Mouse (Mus musculus): ENCODE measurements at regions not wholly inside any gene's neighbourhood (a gene's known extent, or its start where the extent isn't known, plus 50 kb on each side); places are given as distances from the start of the nearest gene placed in this dataset.

DNA sequence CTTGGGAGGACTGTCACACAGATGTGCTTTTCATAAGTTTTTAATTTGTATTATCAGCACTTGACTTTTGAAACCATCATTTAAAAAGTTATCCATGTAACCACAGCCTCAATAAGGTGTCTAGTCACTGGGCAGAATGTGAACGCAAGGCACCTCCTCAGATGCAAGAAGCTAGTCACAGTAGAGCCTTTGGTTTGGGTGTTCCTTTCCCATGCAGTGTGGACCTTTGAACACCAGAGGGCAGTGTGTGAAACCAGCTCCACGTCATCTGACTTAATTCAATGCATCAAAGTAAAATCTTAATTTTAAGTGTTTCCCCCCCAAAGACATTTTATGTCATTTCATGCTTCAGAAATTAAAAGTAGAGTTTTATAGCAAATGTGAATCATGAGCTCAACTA lies 166.2 kb upstream of the Nabp1 start:
- peak; percentile 80 for DNase-seq

DNA sequence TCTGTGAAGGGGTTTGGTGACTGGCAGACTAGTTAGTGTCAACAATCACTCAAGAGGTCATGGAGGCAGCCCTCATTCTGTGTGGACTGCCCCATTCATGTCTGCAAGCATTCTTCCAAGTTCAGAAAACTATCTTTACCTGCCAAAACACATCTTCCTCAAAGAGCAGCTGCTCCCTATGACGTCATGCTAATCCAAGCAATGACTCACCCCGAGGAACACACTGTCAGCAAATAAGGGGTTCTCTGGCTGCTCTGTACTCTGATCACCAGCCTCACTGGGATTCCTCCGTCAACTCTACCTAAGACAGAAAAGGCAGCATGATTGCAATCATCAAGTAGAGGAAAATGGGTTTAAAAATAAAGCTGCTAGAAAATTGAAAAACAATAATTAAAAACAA lies 165.4 kb upstream of the Nabp1 start:
- DNase-seq, result no peak

DNA sequence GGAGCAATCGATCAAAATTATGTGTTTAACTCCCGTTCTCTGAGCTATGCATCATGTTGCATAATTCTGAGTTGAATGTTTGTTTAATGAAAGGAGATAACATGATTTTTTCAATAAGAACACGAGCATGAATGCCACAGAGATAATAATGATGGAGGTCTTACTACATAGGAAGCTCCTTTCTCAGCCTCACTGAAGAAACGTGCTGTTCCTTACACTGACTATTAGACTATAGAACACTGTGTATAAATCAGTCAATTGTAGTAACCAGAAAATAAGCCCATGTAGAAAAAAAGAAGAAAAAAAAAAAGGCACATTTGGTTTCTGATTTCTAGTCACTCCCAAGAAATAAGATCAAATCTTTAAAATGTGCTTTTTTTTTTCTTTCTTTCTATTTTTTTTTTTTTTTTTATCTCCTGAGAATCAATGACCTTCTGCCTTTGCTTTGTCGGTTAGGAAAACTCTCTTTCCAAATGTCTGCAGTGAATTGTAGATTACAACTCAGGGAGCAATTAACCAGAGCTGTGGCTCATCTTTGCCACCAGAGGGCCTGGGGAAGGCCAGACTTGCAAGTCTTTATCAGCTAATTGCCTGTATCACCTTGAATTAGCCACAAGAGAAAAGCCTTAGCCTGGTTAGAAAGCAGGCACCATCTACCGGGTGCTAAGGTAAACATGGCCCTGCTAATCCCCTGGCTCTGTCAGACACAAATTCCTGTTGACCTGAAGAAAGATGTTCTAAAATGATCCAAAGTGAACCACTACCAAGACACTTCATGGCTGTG lies 160.5 kb upstream of the Nabp1 start:
- DNase-seq, result no peak

DNA sequence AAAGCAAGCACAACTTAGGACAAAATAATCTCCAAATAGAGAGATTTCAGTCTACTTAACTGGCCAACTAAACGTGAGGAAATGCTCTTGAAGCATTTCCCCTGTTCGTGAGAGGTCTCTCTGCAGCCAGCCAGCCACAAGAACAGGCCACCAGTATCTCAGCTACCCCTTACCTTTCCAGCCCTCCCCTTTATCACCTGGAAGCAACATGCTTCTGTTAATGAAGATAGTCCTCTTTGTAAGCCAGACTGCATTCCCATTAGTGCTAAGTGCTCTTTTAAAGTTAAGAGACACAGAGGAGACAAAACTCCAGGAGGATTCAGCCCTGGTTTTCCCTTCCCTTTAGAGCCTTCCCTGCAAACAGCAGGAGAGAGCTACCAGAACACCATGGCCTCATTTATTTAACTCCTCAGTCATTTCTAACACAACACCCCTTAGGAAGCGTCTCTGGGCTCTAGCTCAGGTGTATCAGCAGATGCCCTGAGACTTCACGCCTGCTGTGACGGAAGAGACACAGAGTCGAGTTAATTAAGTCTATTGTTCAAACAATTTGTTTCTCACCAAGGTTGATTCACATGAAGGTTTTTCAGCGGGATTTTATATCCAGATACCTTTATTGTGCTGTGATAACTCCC lies 157.8 kb upstream of the Nabp1 start:
- no peak for DNase-seq

DNA sequence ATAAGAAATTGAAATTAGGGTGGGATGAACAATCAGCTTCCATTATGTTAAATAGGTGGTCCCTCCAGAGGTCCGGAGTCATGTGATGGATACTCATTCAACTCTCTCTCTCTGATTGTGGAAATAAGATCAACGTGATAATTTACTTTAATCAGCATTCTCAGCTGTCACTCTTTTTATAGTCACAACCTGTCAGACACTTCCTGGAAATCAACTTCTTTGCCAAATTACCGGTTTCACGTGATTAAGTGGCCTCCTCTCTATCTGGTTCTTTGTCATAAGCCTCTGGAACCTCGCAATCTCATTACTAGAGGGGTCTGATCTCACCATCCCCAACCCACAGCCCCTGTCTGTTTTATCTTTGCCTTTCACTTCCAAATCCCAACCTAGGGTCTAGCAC lies 155.6 kb upstream of the Nabp1 start:
- no peak for DNase-seq

DNA sequence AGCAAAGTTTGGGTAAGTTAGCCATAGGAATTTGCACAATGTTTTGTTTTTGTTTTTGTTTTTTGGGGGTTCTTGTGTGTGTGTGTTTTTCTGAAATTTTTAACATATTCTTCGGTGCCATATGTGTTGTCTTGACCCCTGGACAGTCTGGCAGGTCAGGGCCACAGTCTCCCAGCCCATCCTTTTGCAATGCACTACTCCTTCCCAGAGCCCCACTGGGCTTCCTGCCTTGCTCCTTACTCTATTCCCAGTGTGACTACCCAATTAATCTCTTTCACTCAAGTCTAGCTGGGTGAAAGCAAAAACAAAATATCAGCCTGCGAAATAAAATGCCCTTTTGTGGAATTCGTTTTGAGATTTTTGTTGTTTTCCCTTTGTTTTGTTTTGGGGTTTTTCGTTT lies 154.6 kb upstream of the Nabp1 start:
- no peak for DNase-seq

DNA sequence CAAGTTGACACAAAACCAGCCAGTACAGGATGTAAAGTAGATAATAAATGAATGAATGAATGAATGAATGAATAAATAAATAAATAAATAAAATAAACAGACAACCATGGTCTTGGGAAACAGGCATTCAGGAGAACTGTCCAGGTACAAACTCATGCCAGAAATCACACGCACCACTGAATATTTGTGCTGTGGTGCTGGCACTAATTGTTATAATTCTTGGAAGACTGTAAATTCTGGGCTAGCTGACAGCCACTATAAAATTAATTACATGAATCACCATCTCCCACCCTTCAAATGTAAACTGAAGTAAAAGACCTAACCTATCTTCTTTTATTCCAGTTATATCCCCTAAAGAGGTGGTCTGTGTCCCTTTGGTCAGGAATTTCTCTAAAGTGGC lies 151.6 kb upstream of the Nabp1 start:
- DNase-seq, result no peak

DNA sequence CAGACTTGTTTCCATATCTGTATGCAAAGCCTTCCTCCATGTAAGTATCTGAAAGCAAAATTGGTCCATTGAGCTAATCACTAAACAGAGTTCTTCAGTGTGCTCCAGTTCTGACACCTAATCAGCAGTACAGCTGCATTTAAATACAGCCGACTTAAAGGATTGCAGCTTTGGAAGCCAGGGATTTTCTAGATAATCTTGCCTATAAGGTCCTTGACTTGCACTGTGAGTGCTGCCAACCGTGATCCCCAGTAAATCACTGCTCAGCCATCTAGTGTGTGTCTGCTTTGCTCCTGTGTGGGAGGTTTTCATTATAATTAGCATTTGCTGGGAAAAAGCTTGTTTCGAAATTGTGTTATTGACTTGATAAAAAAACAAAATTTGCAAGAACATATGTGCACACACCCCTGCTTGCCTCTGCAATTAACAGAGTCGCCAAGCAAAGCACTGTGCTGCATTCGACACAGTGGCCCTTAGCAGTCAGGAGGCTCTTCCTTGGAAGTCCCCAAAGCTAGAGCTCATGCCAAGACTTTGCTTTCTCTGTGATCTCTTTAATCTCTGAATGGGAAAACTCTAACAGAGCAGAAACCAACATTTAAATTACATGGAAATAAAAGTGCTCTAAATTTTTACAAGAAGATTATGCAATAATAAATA lies 150.0 kb upstream of the Nabp1 start:
- DNase-seq, result no peak

DNA sequence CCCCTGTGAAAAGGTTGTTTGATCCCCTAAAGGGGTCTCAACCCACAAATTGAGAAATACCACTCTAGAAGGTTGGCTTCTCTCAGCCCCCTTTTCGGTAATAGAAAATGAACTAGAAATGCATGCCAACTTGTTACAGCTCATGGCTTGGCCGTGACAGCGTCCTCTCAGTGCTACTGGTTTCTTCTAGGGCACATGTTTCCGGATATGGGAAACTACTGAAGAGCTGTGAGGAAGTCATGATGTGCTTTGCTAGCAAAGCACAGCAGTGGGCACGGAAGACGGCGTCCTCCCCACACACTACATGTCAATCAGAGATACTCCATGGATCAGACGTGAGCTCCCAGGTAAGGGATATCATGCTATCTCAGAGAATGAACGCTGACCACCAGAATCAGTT lies 148.1 kb upstream of the Nabp1 start:
- no peak for DNase-seq

DNA sequence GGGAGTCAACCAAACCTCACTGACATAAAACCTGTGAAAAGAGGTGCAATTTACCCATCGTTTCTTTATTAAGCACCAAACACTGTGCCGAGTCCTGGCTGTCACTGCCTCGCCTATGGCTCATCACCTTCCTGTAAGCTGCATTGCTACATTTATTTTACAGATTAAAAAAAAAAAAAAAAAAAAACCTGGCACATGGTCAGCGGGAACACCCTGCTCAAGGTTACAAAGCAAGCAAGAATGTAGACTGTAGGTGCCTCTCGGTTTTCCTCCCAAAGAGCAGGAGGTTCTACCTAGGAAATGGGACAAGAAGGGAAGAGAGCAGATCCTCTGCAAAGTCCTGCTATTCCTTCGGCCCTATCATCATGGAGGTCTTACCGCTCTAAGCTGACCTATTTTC lies 146.9 kb upstream of the Nabp1 start:
- no peak for DNase-seq

DNA sequence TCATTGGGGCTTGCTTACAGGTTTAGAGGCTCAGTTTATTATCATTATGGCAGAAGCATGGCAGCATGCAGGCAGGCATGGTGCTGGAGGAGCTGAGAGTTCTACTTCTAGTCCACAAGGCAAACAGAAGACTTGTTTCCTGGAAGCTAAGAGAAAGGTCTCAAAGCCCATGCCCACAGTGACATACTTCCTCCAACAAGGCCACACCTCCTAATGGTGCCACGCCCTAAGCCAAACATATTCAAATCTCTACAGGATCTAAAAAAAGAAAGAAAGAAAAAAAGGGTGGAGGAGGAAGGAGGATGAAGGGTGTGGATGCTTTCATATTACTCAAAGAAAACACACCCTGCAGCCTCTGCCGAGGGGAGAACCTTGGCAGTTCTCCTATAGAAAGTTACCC lies 146.3 kb upstream of the Nabp1 start:
- no peak for DNase-seq

DNA sequence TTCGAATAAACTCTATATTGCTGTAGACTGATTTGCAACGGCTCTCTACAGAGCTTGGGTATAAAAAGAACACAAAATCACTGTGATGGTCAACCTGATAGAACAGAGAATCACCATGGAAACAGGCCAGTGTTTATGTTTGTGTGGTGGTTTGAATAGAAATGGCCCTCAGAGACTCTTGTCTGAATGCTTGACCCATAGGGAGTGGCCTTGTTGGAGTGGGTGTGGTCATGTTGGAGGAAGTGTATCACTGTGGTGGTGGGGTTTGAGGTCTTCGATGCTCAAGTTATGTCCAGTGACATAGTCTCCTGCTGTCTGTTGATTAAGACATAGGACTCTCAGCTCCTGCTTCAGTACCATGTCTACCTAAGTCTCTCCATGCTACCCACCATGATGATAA lies 144.8 kb upstream of the Nabp1 start:
- DNase-seq, result no peak

DNA sequence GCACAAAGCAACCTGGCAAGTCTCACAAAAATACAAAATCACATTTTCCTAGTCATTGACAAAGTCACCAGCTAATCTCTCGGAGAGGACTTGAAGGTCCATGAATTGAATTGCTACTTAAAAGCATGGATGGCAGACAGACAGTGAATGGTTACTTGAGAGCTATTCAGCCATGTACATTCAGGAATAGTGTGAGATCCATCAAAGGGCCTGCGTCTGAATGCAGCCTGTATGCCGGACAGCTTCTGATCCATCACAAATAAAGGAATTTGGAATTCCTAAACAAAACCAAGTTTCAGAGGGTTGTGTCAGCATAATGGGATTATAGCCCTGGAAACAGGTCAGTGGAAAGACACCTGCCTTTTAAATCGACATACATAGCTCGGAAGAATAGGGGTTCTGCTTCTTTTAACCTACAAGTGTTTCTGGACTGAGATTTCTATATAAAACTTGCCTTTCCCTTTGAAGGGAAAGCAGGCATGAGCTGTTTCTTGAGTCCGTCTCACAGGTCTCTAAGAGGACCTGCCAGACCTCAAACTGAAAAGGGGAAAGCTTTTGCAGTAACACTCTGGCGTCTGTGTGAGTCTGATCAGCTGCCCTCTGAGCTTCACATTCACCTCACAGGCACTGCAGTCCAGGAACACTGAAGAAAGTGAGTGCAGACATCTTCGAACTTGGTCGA lies 144.1 kb upstream of the Nabp1 start:
- DNase-seq, result no peak

DNA sequence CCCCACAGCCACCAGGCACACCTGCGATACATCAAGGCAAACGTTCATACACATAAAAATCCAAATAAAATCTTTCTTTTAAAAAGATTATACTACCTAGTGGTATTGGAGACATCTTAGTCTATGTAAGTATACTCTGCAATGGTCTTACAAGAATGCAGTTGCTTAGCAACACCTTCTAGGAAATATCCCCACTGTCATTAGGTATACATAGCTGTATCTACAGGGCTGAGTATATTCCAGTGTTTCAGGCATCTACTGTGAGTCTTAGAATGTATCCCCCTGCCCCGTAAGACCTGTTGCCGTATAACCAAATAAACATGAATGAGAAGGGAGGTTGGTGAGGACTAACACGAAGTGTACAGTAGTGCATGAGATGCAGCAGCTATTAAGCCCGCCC lies 142.8 kb upstream of the Nabp1 start:
- DNase-seq, result no peak

DNA sequence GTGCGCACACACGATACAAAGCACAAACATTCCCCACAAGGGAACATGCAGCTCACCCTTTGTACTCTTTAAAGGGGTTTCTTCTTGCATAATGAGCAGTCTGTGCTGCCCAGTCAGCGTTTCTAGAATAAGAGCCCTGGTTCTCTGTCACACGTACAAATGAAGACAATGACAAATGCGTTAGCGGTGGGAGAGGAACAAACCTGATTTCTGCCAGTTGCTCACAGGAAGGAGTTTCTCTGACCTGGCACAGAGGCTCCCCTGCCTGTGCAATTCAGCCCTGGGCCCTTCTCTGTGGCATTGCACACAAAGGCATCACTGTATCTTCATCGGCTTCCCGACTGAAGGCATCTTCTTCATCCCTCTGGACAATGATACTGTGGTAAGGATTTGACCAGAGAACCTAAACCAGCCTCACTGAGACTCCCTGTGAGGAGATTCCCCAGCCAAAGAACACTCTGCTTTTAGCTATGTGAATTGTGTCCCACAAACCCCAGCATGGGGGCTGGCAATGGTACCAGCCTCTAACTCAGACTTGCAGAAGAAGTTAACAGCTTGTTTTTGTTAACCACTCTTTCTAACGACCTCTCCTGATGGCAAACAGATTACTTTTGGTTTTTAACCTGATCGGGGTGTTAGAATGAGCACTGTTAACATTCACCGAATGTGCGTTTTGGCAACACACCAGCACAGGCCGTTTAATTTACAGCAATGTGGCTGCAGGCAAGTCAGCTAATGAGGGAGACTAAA lies 139.5 kb upstream of the Nabp1 start:
- peak; percentile 3 for DNase-seq

DNA sequence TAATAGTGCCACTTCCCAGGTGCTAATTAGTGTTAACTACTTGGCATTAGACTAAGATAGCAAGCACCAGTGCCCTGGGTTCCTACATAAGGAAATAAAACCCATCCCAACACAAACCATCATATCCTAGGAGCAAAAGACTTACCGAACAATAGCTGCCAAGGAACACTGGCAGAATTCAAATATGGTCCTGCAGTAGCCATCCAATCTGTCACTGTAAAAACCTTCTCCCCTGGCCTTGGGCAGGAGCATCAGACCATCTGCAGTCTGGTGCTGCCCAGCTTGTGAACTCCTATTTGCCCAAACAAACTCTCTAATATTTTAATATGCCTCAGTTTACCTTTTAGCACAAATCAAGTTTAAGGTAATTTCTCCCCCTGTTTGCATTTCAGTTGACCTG lies 137.9 kb upstream of the Nabp1 start:
- no peak for DNase-seq

DNA sequence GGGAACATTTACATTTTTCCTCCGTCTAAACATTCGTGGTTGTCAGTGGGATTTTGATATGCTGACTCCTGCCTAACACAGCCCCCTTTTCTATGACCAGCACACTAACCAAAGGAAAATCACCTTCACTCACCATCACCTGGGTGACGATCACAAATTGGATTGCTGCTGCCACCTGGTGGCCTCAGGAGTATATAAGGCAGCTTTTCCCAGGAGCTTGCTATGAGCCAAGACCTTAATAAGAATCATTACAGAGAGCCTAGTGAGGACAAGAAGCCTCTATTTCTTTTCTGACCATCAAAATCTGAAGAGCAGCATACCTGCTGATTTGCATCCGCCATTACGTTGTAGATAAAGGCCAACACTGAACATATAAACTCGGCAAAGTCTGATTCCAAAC lies 137.3 kb upstream of the Nabp1 start:
- peak; percentile 65 for DNase-seq

DNA sequence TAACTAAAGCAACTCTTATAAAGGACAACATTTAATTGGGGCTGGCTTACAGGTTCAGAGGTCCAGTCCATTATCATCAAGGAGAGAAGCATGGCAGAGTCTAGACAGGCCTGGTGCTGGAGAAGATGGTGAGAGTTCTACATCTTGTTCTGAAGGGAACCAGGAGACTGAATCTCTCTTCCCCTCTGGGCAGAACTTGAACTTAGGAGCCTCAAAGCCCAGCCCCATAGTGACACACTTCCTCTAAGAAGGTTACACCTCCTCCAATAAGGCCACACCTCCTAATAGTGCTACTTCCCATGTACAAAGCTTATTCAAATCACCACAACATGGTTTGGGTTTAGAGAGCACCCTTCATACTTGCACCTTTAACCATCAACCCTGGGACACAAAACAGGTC lies 136.5 kb upstream of the Nabp1 start:
- DNase-seq, result no peak

DNA sequence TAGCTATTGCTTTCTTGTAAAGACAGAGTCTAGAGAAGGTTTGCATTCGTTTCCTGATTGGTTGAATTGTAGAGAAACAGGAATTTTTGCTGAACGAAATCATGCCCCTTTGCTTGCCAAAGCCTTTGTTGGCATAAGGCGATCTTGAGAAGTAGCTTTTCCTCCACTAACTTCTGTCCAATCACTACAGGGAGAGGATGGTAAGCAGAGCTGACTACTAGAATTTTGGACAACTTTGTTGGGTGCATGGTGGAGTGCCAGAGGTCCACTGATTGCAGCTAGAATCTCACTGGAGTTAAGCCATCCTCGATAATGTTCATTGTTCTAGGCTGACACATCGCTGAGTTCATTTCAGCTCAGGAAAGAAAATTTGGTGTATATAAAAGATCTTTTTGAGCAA lies 131.1 kb upstream of the Nabp1 start:
- DNase-seq, result no peak

DNA sequence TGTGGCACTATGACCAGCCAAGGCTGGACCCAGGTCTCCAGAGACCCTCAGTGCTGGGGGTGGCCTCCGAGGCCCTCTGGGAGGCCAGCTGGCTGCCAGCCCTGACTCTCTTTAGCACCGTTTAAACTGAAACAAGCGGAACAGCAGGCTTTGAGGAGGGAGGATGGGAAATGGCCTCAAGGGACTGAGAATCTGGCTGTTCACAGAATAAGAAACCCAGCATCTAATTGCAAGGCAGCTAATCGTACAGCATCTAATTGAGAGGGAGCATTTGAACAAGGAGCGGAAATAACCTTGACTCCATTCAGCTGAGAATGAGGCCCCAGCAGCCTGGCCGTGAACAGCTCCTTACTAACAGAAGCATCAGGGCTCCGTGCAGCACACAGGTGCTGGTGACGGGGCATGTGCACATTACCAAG lies 129.2 kb upstream of the Nabp1 start:
- no peak for DNase-seq

DNA sequence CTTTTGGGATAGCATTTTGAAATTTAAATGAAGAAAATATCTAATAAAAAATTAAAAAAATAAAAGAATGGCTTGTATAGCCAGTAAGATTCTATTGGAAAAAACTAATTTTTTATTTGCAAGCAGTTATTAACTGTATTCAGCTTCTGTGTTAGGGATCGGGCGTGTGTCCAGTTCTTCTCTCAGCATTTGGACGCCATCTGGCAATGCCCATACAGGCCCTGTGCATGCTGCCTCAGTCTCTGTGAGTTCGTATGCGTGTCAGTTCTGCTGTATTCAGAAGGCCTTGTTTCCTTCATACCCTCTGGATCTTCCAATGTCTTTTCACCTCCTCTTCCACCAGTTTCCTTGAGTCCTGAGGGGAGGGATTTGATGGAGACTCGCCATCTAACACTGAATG lies 123.8 kb upstream of the Nabp1 start:
- DNase-seq, result no peak

DNA sequence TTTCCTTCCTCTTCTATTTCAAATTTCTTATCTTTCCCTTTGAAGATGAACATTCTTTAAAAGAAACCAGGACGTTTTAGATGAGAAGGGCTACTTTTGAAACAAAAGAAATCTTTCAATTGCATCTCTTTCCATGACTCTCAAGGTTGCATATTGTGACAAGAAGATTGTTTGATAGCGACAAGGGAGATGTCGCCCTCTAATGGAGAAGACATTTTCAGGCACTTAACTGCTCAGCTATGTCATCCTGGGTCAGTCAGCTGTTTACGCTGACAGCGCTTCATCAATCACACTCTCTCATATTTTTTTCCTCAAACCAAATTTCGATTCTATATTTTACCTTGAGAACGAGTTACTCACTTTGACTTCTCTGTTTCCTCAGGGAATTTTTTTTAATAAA lies 122.2 kb upstream of the Nabp1 start:
- DNase-seq, result no peak
